Mouse (Mus musculus): ENCODE measurements around the gene Gnl3l. TPM values are rescaled to one million over a fixed set of nuclear protein-coding genes. Genes with fewer than 3 reads are reported as not detected.

Gene Gnl3l
- total RNA-seq (2012; rRNA removed): 61.0 and 61.9 TPM in 2 replicates
- polyA plus RNA-seq (2012; ENCODE audit: insufficient read depth in 1 of 2, insufficient read length in 2 of 2, low read depth in 1 of 2, low replicate concordance in 2 of 2, missing spikeins in 1 of 2): 10 to 100 TPM; 44.3 to 49.6 TPM

- H3K4me1 ChIP-seq (ENCODE audit: control insufficient read depth in 1 of 2, insufficient read depth in 2 of 2, low read length in 2 of 2): peaks cover 0 to 14% of the 10 kb centered on the region in 2 experiments; a peak in 2 of 4 replicates
- H3K9ac ChIP-seq (ENCODE audit: control insufficient read depth, low read depth, low read length, poor library complexity, severe bottlenecking): peak within 1 kb of the TSS; percentile 82
- H3K4me3 ChIP-seq (ENCODE audit: control insufficient read depth in 1 of 2, insufficient read depth in 1 of 2, low read depth in 2 of 2, low read length in 2 of 2): peak within 1 kb of the TSS; percentile 75 to 93
- H3K27ac ChIP-seq (ENCODE audit: control insufficient read depth, low read depth, low read length): peak within 1 kb of the TSS; percentile 87
- H3K27me3 ChIP-seq (ENCODE audit: control insufficient read depth in 1 of 2, insufficient read depth in 2 of 2, low read length in 2 of 2): no peaks in the 10 kb centered on the region
- H3K79me2 ChIP-seq (ENCODE audit: control insufficient read depth, insufficient read depth, low read length, poor library complexity): peaks cover 10% of the 10 kb centered on the region
- peaks cover 3 to 16% of the 10 kb centered on the region in 2 experiments; a peak in 3 of 4 replicates for H3K36me3 ChIP-seq (ENCODE audit: control insufficient read depth in 1 of 2, insufficient read depth in 2 of 2, low read length in 2 of 2)
- H3K9me3 ChIP-seq (replicated peaks; ENCODE audit: insufficient read depth, low read length): no peaks in the 10 kb centered on the region
- DNase-seq (ENCODE audit: low read depth, low spot score): peak; percentile 98
- no peak for TF ChIP-seq GATA1 (IDR thresholded peaks at IDR 0.05; ENCODE audit: low read depth, low read length)
- peak; percentile 90 for TF ChIP-seq USF1 (IDR thresholded peaks at IDR 0.05; ENCODE audit: low read depth, low read length)
- TF ChIP-seq MYC (IDR thresholded peaks at IDR 0.05; ENCODE audit: low read depth, low read length): peak; percentile 87
- TF ChIP-seq ZC3H11A (IDR thresholded peaks at IDR 0.05; ENCODE audit: low read depth, low read length): peak; percentile 59
- no peak for TF ChIP-seq MYB (IDR thresholded peaks at IDR 0.05; ENCODE audit: low read depth, low read length)
- peak; percentile 74; the same call in 1 of the 2 replicates for TF ChIP-seq BHLHE40 (IDR thresholded peaks at IDR 0.05; ENCODE audit: borderline replicate concordance, low read depth, low read length)
- TF ChIP-seq ELF1 (IDR thresholded peaks at IDR 0.05; ENCODE audit: low read depth, low read length): peak; percentile 88
- no peak for TF ChIP-seq RCOR1 (IDR thresholded peaks at IDR 0.05; ENCODE audit: low read depth, low read length)
- peak; percentile 1; the same call in 1 of the 2 replicates for TF ChIP-seq TCF12 (IDR thresholded peaks at IDR 0.05; ENCODE audit: low read depth, low read length)
- peak; percentile 46; the same call in 1 of the 2 replicates for TF ChIP-seq MXI1 (IDR thresholded peaks at IDR 0.05; ENCODE audit: low read depth, low read length)
- peak; percentile 90; the same call in 1 of the 2 replicates for TF ChIP-seq MAX (IDR thresholded peaks at IDR 0.05; ENCODE audit: low read length)
- no peak for TF ChIP-seq TAL1 (IDR thresholded peaks at IDR 0.05; ENCODE audit: low read length)
- TF ChIP-seq ETS1 (IDR thresholded peaks at IDR 0.05; ENCODE audit: low read depth, low read length): 0 out of 2 replicates have a peak, but pooled peaks have one; percentile 46
- TF ChIP-seq NELFE (IDR thresholded peaks at IDR 0.05; ENCODE audit: low read depth, low read length): peak; percentile 93
- no peak for TF ChIP-seq ZKSCAN1 (IDR thresholded peaks at IDR 0.05; ENCODE audit: low read depth, low read length)
- TF ChIP-seq JUND (IDR thresholded peaks at IDR 0.05; ENCODE audit: low read depth, low read length): no peak
- TF ChIP-seq CHD2 (IDR thresholded peaks at IDR 0.05; ENCODE audit: low read length): no peak
- no peak for TF ChIP-seq RAD21 (IDR thresholded peaks at IDR 0.05; ENCODE audit: low read depth, low read length)
- TF ChIP-seq UBTF (IDR thresholded peaks at IDR 0.05; ENCODE audit: borderline replicate concordance, insufficient read depth, low read depth, low read length): no peak
- TF ChIP-seq TBP (IDR thresholded peaks at IDR 0.05; ENCODE audit: low read depth, low read length): peak; percentile 73
- peak in 1 of 2 experiments; percentile 56; a peak in 1 of 4 replicates for TF ChIP-seq USF2 (IDR thresholded peaks at IDR 0.05; ENCODE audit: borderline replicate concordance in 1 of 2, insufficient read depth in 1 of 2, low read depth in 1 of 2, low read length in 2 of 2)
- TF ChIP-seq MAZ (IDR thresholded peaks at IDR 0.05; ENCODE audit: low read depth, low read length): peak; percentile 78; the same call in 1 of the 2 replicates
- peak in 1 of 2 experiments; percentile 39; a peak in 2 of 4 replicates for TF ChIP-seq EP300 (IDR thresholded peaks at IDR 0.05; ENCODE audit: low read depth in 1 of 2, low read length in 2 of 2)
- TF ChIP-seq MEF2A (IDR thresholded peaks at IDR 0.05; ENCODE audit: extremely low read depth, insufficient replicate concordance, low read depth, low read length, poor library complexity, severe bottlenecking): no peak
- TF ChIP-seq MAFK (IDR thresholded peaks at IDR 0.05; ENCODE audit: borderline replicate concordance, low read depth, low read length): no peak
- no peak for TF ChIP-seq GABPA (IDR thresholded peaks at IDR 0.05; ENCODE audit: low read depth, low read length)
- 0 out of 2 replicates have a peak, but pooled peaks have one; percentile 77 for TF ChIP-seq CHD1 (IDR thresholded peaks at IDR 0.05; ENCODE audit: low read depth, low read length)
- TF ChIP-seq SIN3A (IDR thresholded peaks at IDR 0.05; ENCODE audit: low read length): peak; percentile 58
- TF ChIP-seq SMC3 (IDR thresholded peaks at IDR 0.05; ENCODE audit: low read depth, low read length): no peak
- peak; percentile 50 to 95 for TF ChIP-seq POLR2A (IDR thresholded peaks at IDR 0.05; ENCODE audit: control insufficient read depth in 1 of 2, insufficient read depth in 1 of 2, low read depth in 1 of 2, low read length in 2 of 2, poor library complexity in 1 of 2)
- TF ChIP-seq ZNF384 (IDR thresholded peaks at IDR 0.05; ENCODE audit: low read depth, low read length): no peak; the same call in 1 of the 2 replicates
- peak; percentile 91 for TF ChIP-seq POLR2AphosphoS2 (IDR thresholded peaks at IDR 0.05; ENCODE audit: low read length)
- no peak for TF ChIP-seq POLR2AphosphoS5 (IDR thresholded peaks at IDR 0.05; ENCODE audit: borderline replicate concordance, low read depth, low read length)
- TF ChIP-seq KAT2A (conservative IDR thresholded peaks at IDR 0.05; ENCODE audit: low read depth, low read length): no peak
Measured at GRCm38 (mm10) chrX:151016938-151017877, at the start of gene Gnl3l. TSS of gene Gnl3l (minus strand) at chrX:151017322.

Data from MEL (cell line).